Mouse (Mus musculus) small intestine, adult 2 months (tissue): ENCODE measurements around the gene Carhsp1.

ENCODE experiments used
- CTCF ChIP-seq: fragments of 200-500 bp; IDR thresholded peaks from 2 replicates; pipeline ENCODE4 v1.5.1; 2012; ENCODE audit warnings: low read depth, mild to moderate bottlenecking, control low read depth, inconsistent platforms, low read length, moderate library complexity, mixed read lengths; ENCODE audit not compliant: insufficient replicate concordance, insufficient read length; ENCODE audit errors: extremely low read depth
- POLR2A ChIP-seq: fragments of 200-500 bp; IDR thresholded peaks from 2 replicates; pipeline ENCODE4 v1.6.1; 2012; ENCODE audit warnings: low read depth, mild to moderate bottlenecking, control low read depth, inconsistent platforms, low read length, moderate library complexity

DNA sequence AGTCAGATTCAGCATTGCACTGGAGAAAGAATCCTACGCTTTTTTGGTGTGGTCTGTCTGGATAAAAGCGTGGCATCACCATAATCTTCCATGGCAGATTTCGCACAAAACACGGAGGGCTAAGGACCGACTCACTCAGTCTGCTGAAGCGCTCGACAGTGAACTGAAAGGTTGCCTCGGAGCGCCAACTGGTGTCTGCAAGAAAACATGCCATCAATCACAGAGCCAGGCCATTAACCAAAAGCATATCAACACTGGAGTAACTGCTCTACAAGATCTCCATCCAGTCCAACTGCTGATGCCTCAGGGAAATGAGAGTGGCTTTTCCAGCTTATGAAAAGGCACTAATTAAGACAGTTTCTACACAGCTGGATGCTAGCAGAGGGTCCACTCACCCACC, 40.0 kb upstream of the Carhsp1 start:
- TF ChIP-seq POLR2A = no peak
- no peak for TF ChIP-seq CTCF
